Mouse (Mus musculus): Measurements from ENCODE around the gene Mrpl45. TPM values are rescaled to one million over a fixed set of nuclear protein-coding genes. Genes with fewer than 3 reads are reported as not detected.
A peak's percentile ranks its signal among the peaks of the same experiment; 100 is the strongest.

Gene Mrpl45
- polyA plus RNA-seq, 1 experiment from 2014 or later, result 65.4 TPM

DNA sequence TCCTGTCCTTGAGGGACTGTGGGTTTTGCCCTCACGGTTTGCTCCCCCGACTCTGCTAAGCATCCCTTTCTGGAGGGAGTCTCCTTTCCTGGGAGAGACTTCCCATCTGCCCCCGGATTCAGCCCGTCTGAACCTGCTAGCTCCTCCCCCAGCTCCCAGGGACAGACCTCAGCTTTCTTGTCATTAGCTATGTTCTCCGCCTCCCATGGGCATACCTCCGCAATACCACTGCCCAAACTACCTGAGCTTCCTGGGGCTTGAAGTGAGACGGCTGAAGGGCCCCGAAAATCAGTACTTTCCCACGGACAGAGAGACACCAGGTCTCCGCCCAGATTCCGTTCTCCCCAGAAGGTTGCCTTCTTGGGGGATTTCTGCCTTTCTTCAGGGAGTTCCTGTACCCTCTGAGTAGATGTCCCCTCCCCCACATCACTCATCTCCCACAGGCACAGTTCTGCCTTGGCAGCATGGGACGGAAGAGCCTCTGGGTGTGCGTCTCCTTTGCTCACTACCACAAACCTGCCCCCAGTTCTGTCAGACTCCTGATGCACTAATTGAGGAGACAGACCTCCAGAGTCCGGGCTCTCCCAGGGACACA, 21.3 kb downstream of the Mrpl45 start:
- Histone ChIP-seq H3K36me3 (ENCODE audit: control insufficient read depth, insufficient read depth, low read length) (no peaks in the 10 kb centered on the region), H3K4me1 (ENCODE audit: control insufficient read depth, insufficient read depth, low read length) (peaks cover 18% of the 10 kb centered on the region), H3K27ac (ENCODE audit: low read length) (no peak overlapping the region), H3K27me3 (replicated peaks; ENCODE audit: control insufficient read depth, insufficient read depth, low read length) (no peaks in the 10 kb centered on the region), H3K4me3 (ENCODE audit: low read length) (no peak overlapping the region), H3K9ac (ENCODE audit: low read depth, low read length) (no peak overlapping the region), H3K4me2 (ENCODE audit: low read depth, low read length) (no peak overlapping the region), H3K9me3 (ENCODE audit: control insufficient read depth, low read length) (no peaks in the 10 kb centered on the region)
- ATAC-seq, result no peak
- WGBS, result 61% methylated on average over 14 of the region's 14 CpGs

DNA sequence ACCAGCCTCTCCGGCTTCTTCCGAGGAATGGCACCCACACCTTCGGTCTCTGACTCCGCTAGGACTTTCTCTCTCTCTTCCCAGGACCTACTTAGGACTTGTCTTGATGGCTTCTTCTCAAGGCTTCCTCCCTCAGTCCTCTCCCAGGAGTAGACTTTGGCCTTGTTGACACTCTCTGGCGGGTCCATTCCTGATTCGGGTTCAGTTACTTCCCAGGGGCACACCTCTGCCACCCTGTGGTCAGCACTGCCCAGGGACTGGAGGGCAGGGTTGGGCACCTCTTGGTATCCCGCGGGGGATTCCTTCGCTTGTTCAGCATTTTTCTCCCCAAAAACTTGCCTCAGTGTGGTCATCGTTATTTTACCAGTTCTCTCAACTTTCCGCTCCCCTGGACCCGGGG, 21.8 kb downstream of the Mrpl45 start:
- WGBS, result 80% methylated on average over 12 of the region's 12 CpGs
- H3K4me1 ChIP-seq (ENCODE audit: control insufficient read depth, insufficient read depth, low read length), result peaks cover 18% of the 10 kb centered on the region
- ATAC-seq, result no peak

DNA sequence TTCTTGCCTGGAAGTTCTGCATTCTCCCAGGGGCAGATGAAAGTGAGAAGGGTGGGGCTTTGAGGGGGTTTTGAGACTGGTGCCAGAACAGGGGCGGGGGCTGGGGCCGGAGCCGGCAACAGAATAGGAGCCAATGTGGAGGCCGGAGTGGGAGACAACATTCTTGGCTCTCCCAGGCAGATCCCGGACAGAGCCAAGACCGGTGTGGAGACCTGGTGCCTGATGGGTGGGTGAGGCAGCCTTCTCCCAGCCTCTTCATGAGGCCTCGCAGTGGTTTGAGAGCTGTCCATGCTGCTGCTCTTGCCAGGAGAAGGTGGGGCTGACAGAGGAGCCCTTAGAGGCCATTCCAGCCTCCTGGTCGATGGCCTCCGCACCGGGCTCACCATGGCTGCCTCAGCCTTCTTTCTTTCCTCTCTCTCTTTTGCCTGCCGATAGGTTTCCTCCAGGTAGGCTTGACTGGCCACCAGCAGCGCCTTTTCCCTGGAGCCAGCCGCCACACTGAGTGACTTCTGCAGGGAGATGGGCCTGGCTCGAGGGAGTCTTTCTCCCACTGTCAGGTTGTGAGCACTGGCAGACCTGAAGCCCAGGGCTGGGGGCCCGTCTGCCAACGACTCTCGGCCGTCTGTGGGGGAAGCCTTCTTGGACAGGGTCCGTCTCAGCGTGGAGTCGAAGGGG, 22.9 kb downstream of the Mrpl45 start:
- Histone ChIP-seq H3K27me3 (replicated peaks; ENCODE audit: control insufficient read depth, insufficient read depth, low read length) (no peaks in the 10 kb centered on the region), H3K36me3 (ENCODE audit: control insufficient read depth, insufficient read depth, low read length) (no peaks in the 10 kb centered on the region), H3K27ac (ENCODE audit: low read length) (peak overlapping the region; percentile 68), H3K4me3 (ENCODE audit: low read length) (0 out of 2 replicates have a peak overlapping the region, but pooled peaks have one; percentile 14), H3K4me1 (ENCODE audit: control insufficient read depth, insufficient read depth, low read length) (peaks cover 17% of the 10 kb centered on the region), H3K4me2 (ENCODE audit: low read depth, low read length) (peak overlapping the region; percentile 19), H3K9me3 (ENCODE audit: control insufficient read depth, low read length) (no peaks in the 10 kb centered on the region), H3K9ac (ENCODE audit: low read depth, low read length) (peak overlapping the region; percentile 47)
- peak; percentile 63 for ATAC-seq
- WGBS, result 37% methylated on average over 21 of the region's 21 CpGs

More for the DNA sequence above, 21.8 kb downstream of the Mrpl45 start:
- no peak overlapping the region for H3K27ac ChIP-seq (ENCODE audit: low read length)
- H3K4me3 ChIP-seq (ENCODE audit: low read length), result no peak overlapping the region
- no peaks in the 10 kb centered on the region for H3K36me3 ChIP-seq (ENCODE audit: control insufficient read depth, insufficient read depth, low read length)
- no peaks in the 10 kb centered on the region for H3K27me3 ChIP-seq (replicated peaks; ENCODE audit: control insufficient read depth, insufficient read depth, low read length)
- no peaks in the 10 kb centered on the region for H3K9me3 ChIP-seq (ENCODE audit: control insufficient read depth, low read length)
- no peak overlapping the region for H3K9ac ChIP-seq (ENCODE audit: low read depth, low read length)
- no peak overlapping the region for H3K4me2 ChIP-seq (ENCODE audit: low read depth, low read length)

DNA sequence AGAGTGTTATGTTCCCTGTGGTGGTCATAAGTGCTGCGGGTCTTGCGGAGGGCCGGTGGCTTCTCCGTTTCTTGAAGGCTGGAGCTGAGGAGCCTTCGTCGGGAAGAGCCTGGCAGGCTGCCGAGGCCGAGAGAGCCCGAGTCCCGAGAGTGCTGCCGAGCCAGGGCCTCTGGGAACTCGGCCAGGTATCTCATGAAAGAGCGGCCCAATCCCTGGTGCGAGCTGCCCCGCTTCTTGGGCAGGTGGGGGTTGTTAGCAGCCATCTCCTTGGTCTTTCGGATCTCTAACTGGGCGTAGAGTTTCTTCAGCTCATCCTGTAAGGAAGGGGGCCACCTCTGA, 23.4 kb downstream of the Mrpl45 start:
- Histone ChIP-seq H3K4me1 (ENCODE audit: control insufficient read depth, insufficient read depth, low read length) (peaks cover 22% of the 10 kb centered on the region), H3K9ac (ENCODE audit: low read depth, low read length) (peak overlapping the region; percentile 47), H3K36me3 (ENCODE audit: control insufficient read depth, insufficient read depth, low read length) (no peaks in the 10 kb centered on the region), H3K4me2 (ENCODE audit: low read depth, low read length) (peak overlapping the region; percentile 19), H3K9me3 (ENCODE audit: control insufficient read depth, low read length) (no peaks in the 10 kb centered on the region), H3K4me3 (ENCODE audit: low read length) (0 out of 2 replicates have a peak overlapping the region, but pooled peaks have one; percentile 14), H3K27ac (ENCODE audit: low read length) (peak overlapping the region; percentile 68), H3K27me3 (replicated peaks; ENCODE audit: control insufficient read depth, insufficient read depth, low read length) (no peaks in the 10 kb centered on the region)
- peak; percentile 9; the same call in 1 of the 2 replicates for ATAC-seq
- 38% methylated on average over 17 of the region's 17 CpGs for WGBS

DNA sequence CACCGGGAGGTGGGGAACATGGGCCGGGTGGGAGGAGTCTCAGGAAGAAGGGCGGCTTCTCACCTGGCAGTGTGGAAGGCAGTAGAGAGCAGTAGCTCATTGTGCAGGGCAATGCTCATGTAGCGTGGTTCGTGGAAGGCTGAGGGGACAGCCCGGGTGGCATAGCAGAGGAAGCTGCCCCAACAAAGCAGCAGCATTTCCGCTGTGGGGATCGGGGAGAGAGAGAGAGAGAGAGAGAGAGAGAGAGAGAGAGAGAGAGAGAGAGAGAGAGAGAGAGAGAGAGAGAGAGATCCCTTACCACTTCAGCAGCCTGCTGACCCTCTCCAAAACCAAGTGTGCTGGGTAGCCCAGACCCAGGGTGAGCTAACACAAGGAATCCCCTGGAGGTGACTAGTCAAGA, 27.7 kb downstream of the Mrpl45 start:
- no peaks in the 10 kb centered on the region for H3K27me3 ChIP-seq (replicated peaks; ENCODE audit: control insufficient read depth, insufficient read depth, low read length)
- peaks cover 16% of the 10 kb centered on the region for H3K4me1 ChIP-seq (ENCODE audit: control insufficient read depth, insufficient read depth, low read length)
- H3K4me2 ChIP-seq (ENCODE audit: low read depth, low read length), result no peak overlapping the region
- H3K36me3 ChIP-seq (ENCODE audit: control insufficient read depth, insufficient read depth, low read length), result no peaks in the 10 kb centered on the region
- no peak overlapping the region for H3K4me3 ChIP-seq (ENCODE audit: low read length)
- H3K9ac ChIP-seq (ENCODE audit: low read depth, low read length), result peak overlapping the region; percentile 10; the same call in 1 of the 2 replicates
- H3K27ac ChIP-seq (ENCODE audit: low read length), result no peak overlapping the region
- H3K9me3 ChIP-seq (ENCODE audit: control insufficient read depth, low read length), result no peaks in the 10 kb centered on the region
- 32% methylated on average over 8 of the region's 8 CpGs for WGBS
- no peak for ATAC-seq

DNA sequence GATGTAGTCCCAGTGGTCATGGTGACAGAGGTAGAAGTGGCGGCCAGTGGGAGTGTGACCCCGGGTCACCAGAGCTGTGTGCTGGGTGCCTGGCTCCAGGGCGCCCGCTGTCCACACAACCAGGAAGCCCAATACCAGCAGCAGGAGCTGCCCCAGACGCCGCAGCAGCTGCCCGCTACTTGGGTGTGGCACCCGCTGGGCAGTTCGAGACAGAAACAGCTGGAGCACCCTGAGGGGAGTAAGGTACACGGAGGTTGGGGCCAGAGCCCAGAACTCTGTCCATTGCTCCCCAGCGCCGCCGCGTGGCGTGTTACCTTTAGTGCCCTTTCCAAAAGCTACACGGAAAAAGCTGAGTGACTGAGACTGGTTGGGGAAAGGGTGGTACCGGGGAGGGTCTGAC, 28.1 kb downstream of the Mrpl45 start:
- Histone ChIP-seq H3K4me2 (ENCODE audit: low read depth, low read length) (0 out of 2 replicates have a peak overlapping the region, but pooled peaks have one; percentile 27), H3K27me3 (replicated peaks; ENCODE audit: control insufficient read depth, insufficient read depth, low read length) (no peaks in the 10 kb centered on the region), H3K27ac (ENCODE audit: low read length) (no peak overlapping the region), H3K9me3 (ENCODE audit: control insufficient read depth, low read length) (no peaks in the 10 kb centered on the region), H3K9ac (ENCODE audit: low read depth, low read length) (peak overlapping the region; percentile 10; the same call in 1 of the 2 replicates), H3K4me1 (ENCODE audit: control insufficient read depth, insufficient read depth, low read length) (peaks cover 12% of the 10 kb centered on the region), H3K4me3 (ENCODE audit: low read length) (no peak overlapping the region), H3K36me3 (ENCODE audit: control insufficient read depth, insufficient read depth, low read length) (no peaks in the 10 kb centered on the region)
- ATAC-seq, result peak; percentile 58
- WGBS, result 22% methylated on average over 17 of the region's 17 CpGs

DNA sequence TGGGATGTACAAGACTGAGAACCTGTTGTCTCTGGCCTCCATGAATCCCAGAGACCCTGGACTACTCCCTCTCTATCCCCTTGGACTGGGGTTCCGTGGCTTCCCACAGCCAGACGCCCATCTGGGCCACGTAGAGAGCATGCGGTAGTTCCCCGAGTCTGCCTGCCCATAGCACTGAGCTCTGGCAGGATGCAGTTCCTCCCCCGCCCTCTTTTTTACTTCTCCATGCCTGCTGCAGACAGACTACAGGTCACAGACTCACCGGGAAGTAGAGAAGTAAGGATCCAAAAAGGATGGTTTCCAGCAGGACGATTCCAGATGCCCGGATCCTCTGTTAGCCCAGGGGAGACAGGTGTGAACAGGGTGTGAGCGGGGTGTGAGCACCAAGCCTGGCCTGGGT, 29.9 kb downstream of the Mrpl45 start:
- ATAC-seq, result no peak
- no peak overlapping the region for H3K27ac ChIP-seq (ENCODE audit: low read length)
- no peak overlapping the region for H3K9ac ChIP-seq (ENCODE audit: low read depth, low read length)
- no peak overlapping the region for H3K4me2 ChIP-seq (ENCODE audit: low read depth, low read length)
- no peaks in the 10 kb centered on the region for H3K9me3 ChIP-seq (ENCODE audit: control insufficient read depth, low read length)
- H3K4me1 ChIP-seq (ENCODE audit: control insufficient read depth, insufficient read depth, low read length), result peaks cover 12% of the 10 kb centered on the region
- 62% methylated on average over 10 of the region's 10 CpGs for WGBS
- no peaks in the 10 kb centered on the region for H3K27me3 ChIP-seq (replicated peaks; ENCODE audit: control insufficient read depth, insufficient read depth, low read length)
- no peak overlapping the region for H3K4me3 ChIP-seq (ENCODE audit: low read length)
- no peaks in the 10 kb centered on the region for H3K36me3 ChIP-seq (ENCODE audit: control insufficient read depth, insufficient read depth, low read length)

DNA sequence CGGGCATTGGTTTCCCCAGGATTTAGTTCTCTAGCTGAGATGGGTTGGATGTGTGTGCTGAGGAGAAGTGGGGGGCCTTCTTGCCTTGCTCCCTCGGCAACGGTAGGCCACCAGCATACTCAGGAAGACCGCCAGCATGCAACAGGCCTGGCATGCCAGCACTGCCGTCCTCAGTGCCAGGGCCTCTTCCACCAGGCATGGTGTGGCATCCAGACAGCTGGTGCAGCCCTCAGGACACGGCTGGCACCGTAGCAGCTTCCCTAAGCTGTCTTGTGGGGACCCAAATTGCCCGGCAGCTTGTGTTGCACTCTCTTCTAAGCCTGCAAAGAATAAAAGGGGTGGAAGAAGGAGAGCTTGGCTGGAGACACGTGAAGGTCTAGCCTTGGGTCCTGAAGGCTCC, 30.9 kb downstream of the Mrpl45 start:
- Histone ChIP-seq H3K27me3 (replicated peaks; ENCODE audit: control insufficient read depth, insufficient read depth, low read length) (no peaks in the 10 kb centered on the region), H3K9ac (ENCODE audit: low read depth, low read length) (no peak overlapping the region), H3K27ac (ENCODE audit: low read length) (no peak overlapping the region), H3K4me3 (ENCODE audit: low read length) (no peak overlapping the region), H3K36me3 (ENCODE audit: control insufficient read depth, insufficient read depth, low read length) (no peaks in the 10 kb centered on the region), H3K4me1 (ENCODE audit: control insufficient read depth, insufficient read depth, low read length) (peaks cover 15% of the 10 kb centered on the region), H3K4me2 (ENCODE audit: low read depth, low read length) (no peak overlapping the region), H3K9me3 (ENCODE audit: control insufficient read depth, low read length) (no peaks in the 10 kb centered on the region)
- no peak for ATAC-seq
- WGBS, result 81% methylated on average over 9 of the region's 9 CpGs

DNA sequence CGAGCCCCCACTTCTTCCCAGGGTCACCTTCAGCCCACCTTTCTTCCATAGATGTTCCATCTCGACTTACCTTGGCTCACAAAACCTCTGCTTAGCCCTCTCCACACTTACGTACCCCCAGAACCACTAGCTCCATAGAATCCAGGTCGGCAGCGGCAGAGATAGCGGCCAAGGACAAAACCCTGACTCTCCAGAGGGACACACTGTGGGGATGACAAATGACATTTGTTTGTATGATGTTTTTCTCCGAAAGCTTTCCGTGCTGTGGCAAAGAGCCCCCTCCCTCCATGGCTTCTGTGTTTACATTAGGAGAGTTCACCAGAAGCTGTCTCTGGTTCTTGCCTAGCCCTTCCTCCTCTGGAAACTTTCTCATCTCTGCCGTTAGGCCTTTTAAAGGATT, 31.8 kb downstream of the Mrpl45 start:
- Histone ChIP-seq H3K4me1 (ENCODE audit: control insufficient read depth, insufficient read depth, low read length) (peaks cover 16% of the 10 kb centered on the region), H3K9me3 (ENCODE audit: control insufficient read depth, low read length) (no peaks in the 10 kb centered on the region), H3K27me3 (replicated peaks; ENCODE audit: control insufficient read depth, insufficient read depth, low read length) (no peaks in the 10 kb centered on the region), H3K9ac (ENCODE audit: low read depth, low read length) (no peak overlapping the region), H3K4me2 (ENCODE audit: low read depth, low read length) (no peak overlapping the region), H3K36me3 (ENCODE audit: control insufficient read depth, insufficient read depth, low read length) (no peaks in the 10 kb centered on the region), H3K4me3 (ENCODE audit: low read length) (no peak overlapping the region), H3K27ac (ENCODE audit: low read length) (no peak overlapping the region)
- 68% methylated on average over 9 of the region's 9 CpGs for WGBS
- ATAC-seq, result no peak
